Mouse (Mus musculus): Measurements from ENCODE around the gene Pagr1b.

The Pagr1b gene

DNA sequence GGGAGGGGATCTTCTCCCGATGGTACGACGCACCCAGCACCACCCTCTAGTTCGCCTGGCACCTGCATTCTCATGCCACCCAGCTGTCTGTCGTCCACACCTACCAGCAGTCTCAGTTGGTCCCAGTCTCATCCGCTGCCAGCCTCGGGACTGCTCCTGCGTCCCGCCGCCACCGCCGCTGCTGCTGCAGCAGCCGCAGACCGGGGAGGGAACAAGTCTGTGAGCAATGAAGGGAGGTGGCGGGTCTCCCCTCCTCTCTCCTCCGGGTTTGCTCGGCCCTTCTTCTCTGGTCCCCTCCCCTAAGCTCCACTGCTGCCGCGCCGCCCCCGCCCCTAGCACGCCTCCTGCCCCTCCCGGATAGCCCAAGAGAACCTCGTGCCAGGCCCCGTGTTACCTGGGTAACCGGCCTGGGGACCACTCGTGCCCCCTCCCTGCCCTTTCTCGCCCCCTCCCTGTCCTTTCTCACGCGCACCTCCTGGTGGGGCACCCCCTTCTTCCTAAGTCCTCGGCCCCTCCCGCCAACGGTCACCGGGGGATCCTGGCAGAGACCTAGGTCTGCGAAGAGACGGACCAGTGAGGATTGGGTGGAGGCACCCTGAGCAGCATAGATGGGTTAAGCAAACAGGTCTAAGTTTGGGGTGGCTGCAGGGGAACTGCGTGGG is 4.7 kb upstream of the Pagr1b start, which contains the start of the genes Gm42742 and Prrt2:
Gm42742 (minus strand) TSS at position 197 of the 662 bp plus-strand sequence.
Prrt2 (minus strand) TSS at position 311 of the 662 bp plus-strand sequence.
- in situ Hi-C loops (cut with MboI; ENCODE audit: unreplicated experiment in 2 of 2): loop anchor here (5.0 to 10.0 kb wide), 2 partner anchors 76 to 204 kb away; no protein-coding TSS in a partner anchor

- in situ Hi-C loops (cut with MboI; ENCODE audit: unreplicated experiment in 2 of 2): loop anchor here (5.0 to 10.0 kb wide), 2 partner anchors 77 to 204 kb away; no protein-coding TSS in a partner anchor
These were observed 4.2 kb upstream of the Pagr1b start for GRCm38 (mm10) chr7:127020491-127020890.

DNA sequence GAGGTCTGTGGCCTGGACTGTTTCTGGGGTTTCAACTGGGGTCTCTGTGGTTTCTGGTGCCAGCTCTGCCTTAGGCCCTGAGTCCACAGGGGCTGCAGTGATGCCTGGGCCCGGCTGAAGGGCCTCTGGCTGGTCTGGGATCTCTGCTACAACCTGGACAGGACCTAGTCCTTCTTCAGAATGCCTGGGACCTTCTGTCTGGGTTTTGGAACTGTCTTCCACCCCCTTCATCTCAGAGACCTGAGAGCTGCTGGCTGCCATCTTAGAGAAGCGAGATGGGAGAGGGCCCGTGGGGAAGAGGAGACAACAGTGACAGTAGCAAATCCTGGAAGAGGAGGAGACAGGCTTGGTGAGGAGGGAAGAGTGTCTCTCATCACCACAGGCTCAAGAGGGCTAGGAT is 3.7 kb upstream of the Pagr1b start:
- in situ Hi-C loops (cut with MboI; ENCODE audit: unreplicated experiment in 2 of 2): loop anchor here (5.0 to 10.0 kb wide), 2 partner anchors 77 to 205 kb away; no protein-coding TSS in a partner anchor

- in situ Hi-C loops (cut with MboI; ENCODE audit: unreplicated experiment in 2 of 2): loop anchor here (5.0 kb wide), 2 partner anchors 83 to 187 kb away; partner anchors contain the start of gene 4930451I11Rik (in 1 of the 2)
These were observed 3.1 kb upstream of the Pagr1b start for GRCm38 (mm10) chr7:127019306-127019960.

DNA sequence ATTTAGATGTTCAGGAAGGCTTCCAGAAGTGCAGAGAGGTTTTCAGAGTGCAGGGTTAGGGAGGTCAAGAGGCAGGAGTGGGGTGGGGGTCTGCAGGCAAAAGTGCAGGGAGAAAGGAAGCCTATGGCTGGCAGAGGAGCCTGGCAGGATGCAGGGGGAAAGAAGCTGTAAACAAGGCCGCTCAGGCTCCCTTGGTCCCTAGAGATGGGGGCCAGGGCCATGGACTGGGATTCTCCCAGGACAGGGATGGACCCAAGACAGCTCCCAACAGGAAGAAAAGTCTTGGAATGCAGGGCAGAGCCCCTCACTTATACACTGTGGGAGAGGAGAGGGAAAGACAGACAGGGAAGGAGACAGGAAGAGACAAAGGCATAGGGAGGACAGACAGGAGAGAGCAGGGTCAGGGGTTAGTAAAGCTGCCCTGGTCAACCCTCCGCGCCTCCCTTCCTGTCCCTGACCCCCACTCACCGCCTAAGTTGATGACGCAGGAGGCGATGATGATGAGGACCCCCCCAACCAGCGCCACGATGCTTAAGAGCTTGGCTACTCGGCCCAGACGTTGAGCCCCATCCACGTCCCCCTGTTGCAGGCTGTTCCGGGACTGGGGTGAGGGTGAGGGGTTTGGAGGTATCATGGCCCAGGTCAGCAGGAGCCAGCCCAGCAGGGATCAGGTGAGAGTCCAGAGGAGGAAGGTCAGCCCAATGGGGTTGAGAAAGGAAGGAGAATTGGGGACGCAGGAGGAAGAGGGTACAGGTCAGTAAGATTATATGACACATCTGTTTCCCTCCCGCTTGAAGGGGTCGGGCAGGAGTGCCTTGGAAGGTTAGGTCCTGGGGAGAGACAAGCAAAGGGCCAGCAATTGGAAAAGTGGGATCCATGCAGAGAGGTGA is 2.4 kb upstream of the Pagr1b start:
- in situ Hi-C loops (cut with MboI; ENCODE audit: unreplicated experiment in 2 of 2): loop anchor here (5.0 kb wide), 2 partner anchors 84 to 186 kb away; partner anchors contain the start of gene 4930451I11Rik (in 1 of the 2)

DNA sequence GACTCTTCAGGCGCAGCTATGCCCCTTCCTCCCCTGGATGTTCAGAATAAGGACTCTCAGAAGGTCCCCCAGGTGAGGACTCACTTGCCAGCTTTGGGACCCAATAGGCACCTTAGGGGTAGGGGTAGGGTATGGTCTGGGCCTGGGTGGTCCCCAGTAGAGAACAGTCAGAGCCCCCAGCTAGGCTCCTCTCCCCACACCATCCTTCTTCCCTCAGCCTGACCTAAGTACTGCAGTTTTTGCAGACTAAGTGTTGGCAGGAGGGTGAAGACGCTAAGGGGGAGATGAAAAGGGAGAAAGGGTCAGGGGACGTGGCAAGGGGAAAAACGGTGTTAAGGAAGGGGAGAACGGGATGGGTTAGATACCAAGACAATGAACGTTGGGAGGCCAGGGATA is 1.7 kb upstream of the Pagr1b start:
- in situ Hi-C loops (cut with MboI; ENCODE audit: unreplicated experiment in 2 of 2): loop anchor here (5.0 kb wide), 2 partner anchors 84 to 186 kb away; partner anchors contain the start of gene 4930451I11Rik (in 1 of the 2)

- in situ Hi-C loops (cut with MboI; ENCODE audit: unreplicated experiment in 2 of 2): loop anchor here (5.0 kb wide), 2 partner anchors 85 to 185 kb away; partner anchors contain the start of gene 4930451I11Rik (in 1 of the 2)
These were observed 976 bp upstream of the Pagr1b start, which contains the start of gene Pagr1a for GRCm38 (mm10) chr7:127016971-127017949. Gene Pagr1a (minus strand): TSS chr7:127017352.

DNA sequence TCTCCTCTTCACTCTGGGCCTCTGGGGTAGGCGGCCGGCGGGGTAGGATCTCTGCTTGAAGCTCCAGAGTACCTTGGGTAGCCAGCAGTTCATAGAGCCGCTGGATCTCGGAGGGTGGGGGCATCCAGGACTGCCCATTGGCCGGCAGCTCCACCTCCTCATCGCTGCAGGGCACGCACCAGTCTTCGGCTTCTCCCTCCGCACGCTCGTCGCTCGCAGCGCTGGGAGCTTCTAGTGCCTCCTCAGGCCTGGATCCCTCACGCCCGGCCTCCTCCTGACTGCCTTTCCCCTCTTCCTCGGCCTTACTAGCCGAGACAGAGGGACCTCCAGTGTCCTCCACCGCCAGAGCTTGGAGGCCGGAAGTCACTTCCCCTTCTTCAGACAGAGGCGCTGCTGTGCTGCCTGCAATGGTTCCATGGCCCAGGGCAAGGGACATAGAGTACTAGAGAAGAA is 228 bp upstream of the Pagr1b start:
- in situ Hi-C loops (cut with MboI; ENCODE audit: unreplicated experiment in 2 of 2): loop anchor here (5.0 kb wide), 2 partner anchors 86 to 184 kb away; partner anchors contain the start of gene 4930451I11Rik (in 1 of the 2)

GRCm38 (mm10) chr7:127016081-127016480 is 203 bp downstream of the Pagr1b start:
- in situ Hi-C loops (cut with MboI; ENCODE audit: unreplicated experiment in 2 of 2): loop anchor here (5.0 kb wide), 2 partner anchors 86 to 184 kb away; partner anchors contain the start of gene 4930451I11Rik (in 1 of the 2)

DNA sequence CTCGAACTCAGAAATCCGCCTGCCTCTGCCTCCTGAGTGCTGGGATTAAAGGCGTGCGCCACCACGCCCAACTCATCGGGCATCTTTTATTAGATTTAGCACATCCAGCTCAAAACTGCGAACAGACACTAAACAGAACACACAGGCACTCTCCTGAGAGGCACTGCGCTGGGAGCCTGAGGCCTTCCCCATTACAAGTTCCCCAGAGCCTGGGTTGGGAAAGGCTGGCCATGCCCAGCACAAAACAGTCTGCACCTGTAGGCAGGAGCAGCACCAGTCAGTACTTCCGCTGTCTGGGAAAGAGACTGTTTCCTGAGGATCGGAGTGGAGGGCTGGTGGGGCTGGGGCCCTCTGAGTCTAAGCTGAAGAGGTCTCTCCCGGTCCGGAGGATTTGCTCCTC is 1.3 kb downstream of the Pagr1b start:
- in situ Hi-C loops (cut with MboI; ENCODE audit: unreplicated experiment in 2 of 2): loop anchor here (5.0 kb wide), 3 partner anchors 38 to 183 kb away; partner anchors contain the start of genes 4930451I11Rik (in 1 of the 2), Cdipt (in 1 of the 2) and Cdiptos (in 1 of the 2)

- in situ Hi-C loops (cut with MboI; ENCODE audit: unreplicated experiment in 2 of 2): loop anchor here in 1 of 2 experiments (5.0 kb wide), 1 partner anchor 37 kb away; the partner anchor contains the start of genes Cdipt and Cdiptos
These were observed 2.0 kb downstream of the Pagr1b start, which contains the start of gene Mvp for GRCm38 (mm10) chr7:127014320-127014719. Gene Mvp (minus strand): TSS chr7:127014621.

DNA sequence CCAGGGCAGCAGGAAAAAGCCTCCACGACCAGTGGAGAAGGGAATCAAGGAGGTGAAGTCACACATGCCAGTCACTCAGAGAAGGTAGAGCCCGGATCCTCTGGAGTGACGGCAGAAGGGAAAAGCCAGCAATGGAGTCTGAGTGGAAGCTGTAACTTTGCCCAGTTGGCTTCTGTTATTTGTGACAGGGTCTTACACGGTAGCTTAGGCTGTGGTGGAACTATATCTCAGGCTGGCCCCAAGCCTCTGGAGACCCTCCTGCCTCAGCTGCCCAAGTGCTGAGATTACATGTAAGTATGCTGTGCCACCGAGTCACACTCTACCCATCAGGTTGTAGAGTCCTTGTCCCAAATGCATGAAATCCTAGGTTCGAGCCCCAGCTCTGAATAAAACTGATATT is 2.9 kb downstream of the Pagr1b start:
- in situ Hi-C loops (cut with MboI; ENCODE audit: unreplicated experiment in 2 of 2): loop anchor here in 1 of 2 experiments (5.0 kb wide), 1 partner anchor 36 kb away; the partner anchor contains the start of genes Cdipt and Cdiptos

DNA sequence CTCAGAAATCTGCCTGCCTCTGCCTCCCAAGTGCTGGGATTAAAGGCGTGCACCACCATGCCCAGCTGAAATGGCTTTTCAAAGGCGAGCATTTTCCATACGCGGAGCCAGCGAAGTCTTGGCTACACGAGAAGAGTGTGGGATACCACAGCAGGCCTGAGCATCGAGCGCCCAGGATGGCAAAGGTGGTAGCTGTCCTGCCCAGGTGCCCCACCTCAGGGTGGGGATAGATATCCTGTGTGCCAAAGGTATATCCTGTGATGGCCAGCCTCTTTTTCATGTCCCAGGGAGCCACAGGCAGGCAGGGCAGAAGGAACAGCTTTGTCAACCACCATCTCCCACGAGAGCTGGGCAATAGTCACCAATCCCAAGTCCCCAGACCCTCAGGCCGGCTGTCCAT is 3.4 kb downstream of the Pagr1b start:
- in situ Hi-C loops (cut with MboI; ENCODE audit: unreplicated experiment in 2 of 2): loop anchor here in 1 of 2 experiments (5.0 kb wide), 1 partner anchor 36 kb away; the partner anchor contains the start of genes Cdipt and Cdiptos

- in situ Hi-C loops (cut with MboI; ENCODE audit: unreplicated experiment in 2 of 2): loop anchor here in 1 of 2 experiments (5.0 kb wide), 1 partner anchor 35 kb away; the partner anchor contains the start of genes Cdipt and Cdiptos
These were observed 3.9 kb downstream of the Pagr1b start for GRCm38 (mm10) chr7:127012374-127012773.

DNA sequence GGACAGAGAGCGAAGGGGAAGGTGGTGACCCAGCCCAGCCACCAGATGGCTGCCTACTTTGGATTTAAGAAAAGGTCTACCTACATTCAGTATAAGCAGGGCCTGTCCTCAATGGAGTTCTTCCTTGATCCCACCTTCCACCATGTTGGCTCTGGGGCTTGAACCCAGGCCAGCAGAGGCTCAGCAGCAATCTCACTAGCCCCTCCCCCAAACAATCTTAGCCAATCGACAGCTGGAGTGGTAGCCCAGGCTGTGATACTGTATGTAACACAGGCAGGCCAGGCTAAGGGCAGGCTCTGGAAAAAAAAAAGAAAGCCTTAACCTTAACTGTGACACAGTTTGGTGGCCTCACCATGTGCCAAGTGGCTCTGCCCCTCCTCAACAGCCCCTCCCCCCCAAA is 4.6 kb downstream of the Pagr1b start:
- in situ Hi-C loops (cut with MboI; ENCODE audit: unreplicated experiment in 2 of 2): loop anchor here in 1 of 2 experiments (5.0 kb wide), 1 partner anchor 34 kb away; the partner anchor contains the start of genes Cdipt and Cdiptos

- in situ Hi-C loops (cut with MboI; ENCODE audit: unreplicated experiment in 2 of 2): loop anchor here in 1 of 2 experiments (5.0 kb wide), 1 partner anchor 34 kb away; the partner anchor contains the start of genes Cdipt and Cdiptos
These were observed 5.2 kb downstream of the Pagr1b start for GRCm38 (mm10) chr7:127011051-127011450.

DNA sequence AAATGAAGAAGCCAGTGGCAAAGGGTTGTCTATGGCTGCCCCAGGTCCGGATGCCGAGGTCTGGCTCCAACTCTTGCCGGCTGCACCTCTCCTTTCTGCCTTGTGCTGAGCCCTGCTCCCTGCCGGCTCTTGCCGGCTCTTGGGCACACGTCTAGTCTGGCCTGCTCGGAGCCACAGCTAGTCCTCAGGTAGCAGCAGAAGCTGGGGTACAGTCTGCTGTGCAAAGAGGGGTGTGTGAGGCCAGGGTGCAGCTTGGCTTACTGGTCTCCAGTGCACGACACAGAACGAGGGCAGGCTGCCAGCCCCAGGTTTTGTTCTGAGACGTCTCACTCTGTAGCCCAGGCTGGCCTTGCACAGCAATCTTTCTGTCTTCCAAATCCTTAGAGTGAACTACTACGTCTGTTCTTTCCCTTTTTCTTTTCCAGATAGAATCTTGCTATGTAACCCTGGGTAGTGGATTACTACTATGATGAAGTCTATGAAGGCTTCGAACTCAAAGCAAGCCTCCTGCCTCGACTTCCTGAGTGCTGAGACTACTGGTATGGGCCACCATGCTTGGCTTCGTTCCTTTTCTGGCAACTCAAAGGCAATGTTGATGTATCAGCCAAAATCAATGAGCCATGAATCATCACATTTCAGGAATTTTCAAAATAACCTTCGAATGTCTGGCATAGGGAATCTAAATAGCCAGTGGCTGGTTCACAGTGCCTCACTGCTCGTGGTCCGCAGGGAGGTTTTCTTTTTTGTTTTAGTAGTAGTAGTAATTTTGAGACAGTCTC is 6.8 kb downstream of the Pagr1b start:
- in situ Hi-C loops (cut with MboI; ENCODE audit: unreplicated experiment in 2 of 2): loop anchor here (5.0 to 10.0 kb wide), 2 partner anchors 32 to 55 kb away; partner anchors contain the start of genes Cdipt (in 1 of the 2), Cdiptos (in 1 of the 2) and Sez6l2 (in 1 of the 2)

All from v-Abl transformed pro-B cells (cell line).